Mouse (Mus musculus) heart, postnatal 0 days (tissue): ENCODE data around the gene H60b.
"Not testable (repeated sequence)": the region's sequence is repeated elsewhere in the genome, so short reads cannot be mapped to it uniquely, and the experiment has no call there.

Source experiments
- CTCF ChIP-seq: IDR thresholded peaks from 2 replicates; pipeline ENCODE4 v1.5.1; 2016; ENCODE audit warnings: antibody characterized with exemption, control low read depth, low read depth
- EP300 ChIP-seq: IDR thresholded peaks from 2 replicates; pipeline ENCODE4 v1.6.1; 2016; ENCODE audit warnings: antibody characterized with exemption, low read depth

DNA sequence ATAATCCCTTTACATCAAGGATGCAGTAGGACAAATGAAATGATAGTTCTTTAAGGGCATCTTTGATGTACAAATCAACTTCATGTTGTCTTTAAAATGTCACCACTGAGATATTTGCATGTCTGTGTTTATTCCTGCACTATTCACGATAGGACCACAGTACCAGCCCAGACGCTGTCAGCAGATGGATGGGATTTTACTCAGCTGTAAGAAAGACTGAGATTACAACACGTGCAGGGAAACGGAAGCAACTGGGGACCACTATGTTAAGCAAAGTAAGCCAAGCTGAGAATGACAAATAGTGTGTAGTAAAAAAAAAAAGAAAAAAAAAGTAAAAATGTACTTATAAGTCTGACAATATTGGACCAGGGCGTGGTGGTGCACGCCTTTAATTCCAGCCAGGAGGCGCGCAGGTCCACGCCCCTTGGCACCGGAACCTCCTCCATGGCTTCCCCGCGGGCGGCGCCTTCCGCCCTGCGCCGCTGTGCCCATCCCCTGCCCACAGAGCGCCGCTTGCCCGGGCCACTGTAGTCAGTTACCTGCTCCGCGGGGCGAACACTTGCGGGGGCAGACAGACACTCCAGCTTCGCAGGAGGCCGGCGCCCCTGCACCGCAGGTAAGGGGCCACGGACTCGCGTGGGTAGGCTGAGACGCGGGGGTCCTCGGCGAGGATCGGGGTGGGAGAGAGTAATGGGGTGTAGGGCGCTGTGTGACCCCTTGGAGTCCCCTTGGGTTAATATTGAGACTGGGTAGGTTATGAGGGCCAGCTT is 114.7 kb downstream of the H60b start:
- TF ChIP-seq EP300, CTCF: not testable (repeated sequence)
